Mouse (Mus musculus) layer of hippocampus, adult 18-20 months (tissue): ENCODE measurements around the gene Dnah14. TPM values are rescaled to one million over a fixed set of nuclear protein-coding genes. Genes with fewer than 3 reads are reported as not detected.

Source experiments
- DNase-seq, 2 experiments: peaks; one replicate each; pipeline ENCODE4 v3.0.0; 2022; ENCODE audit warnings: low spot score in 2 of 2
- total RNA-seq, 2 experiments: library from RNA; stranded (reverse); gene quantifications; 2 replicates each; pipeline ENCODE4 v1.2.3; 2021

The Dnah14 gene
- total RNA-seq, 2 experiments from 2014 or later = 0.77 to 2.3 TPM

GRCm38 (mm10) chr1:181851521-181852310 is 275.4 kb downstream of the Dnah14 start:
- peak; percentile 37 to 73 for DNase-seq

- no peak for DNase-seq
Measured at GRCm38 (mm10) chr1:181852466-181852865, 276.1 kb downstream of the Dnah14 start.

- DNase-seq = no peak
Measured at GRCm38 (mm10) chr1:181853081-181853736, 276.9 kb downstream of the Dnah14 start.

GRCm38 (mm10) chr1:181854829-181855228 is 278.5 kb downstream of the Dnah14 start:
- no peak for DNase-seq

GRCm38 (mm10) chr1:181856329-181856728 is 280.0 kb downstream of the Dnah14 start:
- DNase-seq = no peak

- no peak for DNase-seq
Measured at GRCm38 (mm10) chr1:181860659-181861058, 284.3 kb downstream of the Dnah14 start.

- DNase-seq = no peak
Measured at GRCm38 (mm10) chr1:181861181-181861902, 285.0 kb downstream of the Dnah14 start.

GRCm38 (mm10) chr1:181862676-181863374 is 286.5 kb downstream of the Dnah14 start:
- no peak for DNase-seq

GRCm38 (mm10) chr1:181863431-181863830 is 287.1 kb downstream of the Dnah14 start:
- DNase-seq = no peak

Other genes with a start within 250 kb of the Dnah14 start
- 10 to 100 TPM; 59.8 to 61.7 TPM for gene Cnih3, start 223.9 kb upstream of the Dnah14 start, total RNA-seq
- gene Ccdc121, start 65.1 kb upstream of the Dnah14 start, total RNA-seq = under 1 TPM; 0.48 to 0.77 TPM